Mouse (Mus musculus): ENCODE results near the gene Nanos3. TPM values are rescaled to one million over a fixed set of nuclear protein-coding genes. Genes with fewer than 3 reads are reported as not detected.

The Nanos3 gene
- total RNA-seq (2021) = 1.3 TPM in 1 of 2 replicates, not detected in the other
- long read RNA-seq = 0 reads

DNA sequence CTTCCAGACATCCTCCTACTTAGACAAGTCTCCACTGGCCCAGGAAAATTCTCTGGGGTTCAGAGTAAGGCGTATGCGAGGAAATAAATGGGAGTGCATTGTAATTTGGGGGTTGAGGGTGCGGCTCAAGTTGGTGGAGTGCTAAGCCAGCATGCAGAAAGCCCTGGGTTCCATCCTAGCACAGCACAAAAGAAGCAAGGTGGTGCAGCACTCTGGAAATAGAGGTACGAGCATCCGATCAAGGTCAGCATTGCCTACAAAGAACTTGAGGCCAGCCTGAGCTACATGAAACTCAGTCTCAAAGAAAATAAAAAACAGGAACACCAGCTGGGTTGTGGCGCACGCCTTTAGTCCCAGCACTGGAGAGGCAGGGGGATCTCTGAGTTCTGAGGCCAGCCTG, at the start of gene Nanos3:
Nanos3 (minus strand) TSS at position 101 of the 400 bp plus-strand sequence.
- no peak for DNase-seq

GRCm38 (mm10) chr8:84233055-84233454, 48.0 kb upstream of the Nanos3 start:
- peak; percentile 38 for DNase-seq

- DNase-seq = no peak
Measured at GRCm38 (mm10) chr8:84230735-84231134, 45.7 kb upstream of the Nanos3 start.

GRCm38 (mm10) chr8:84223322-84224029, 38.5 kb upstream of the Nanos3 start:
- peak; percentile 20 for DNase-seq

- DNase-seq = no peak
Measured at GRCm38 (mm10) chr8:84222566-84223165, 37.6 kb upstream of the Nanos3 start.

DNA sequence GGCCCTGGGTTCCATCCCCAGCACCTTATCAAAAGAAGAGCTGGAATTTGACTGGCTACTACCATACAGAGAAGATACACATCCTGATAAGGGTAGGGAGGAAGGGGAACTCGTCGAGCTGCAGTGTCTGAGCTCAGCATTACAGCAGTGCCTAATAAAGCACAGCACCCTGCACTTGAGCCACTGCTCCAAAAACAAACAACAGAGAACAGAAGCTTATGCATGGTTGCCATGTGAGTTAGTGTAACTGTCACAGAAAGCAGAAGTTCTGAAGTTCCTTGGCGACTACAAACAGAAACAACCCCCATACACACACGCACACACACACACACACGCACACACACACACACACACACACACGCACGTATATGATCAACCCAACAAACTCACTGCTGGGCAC, 35.1 kb upstream of the Nanos3 start:
- DNase-seq = no peak

GRCm38 (mm10) chr8:84218143-84218542, 33.1 kb upstream of the Nanos3 start:
- no peak for DNase-seq

GRCm38 (mm10) chr8:84217206-84217605, 32.2 kb upstream of the Nanos3 start:
- DNase-seq = no peak

DNA sequence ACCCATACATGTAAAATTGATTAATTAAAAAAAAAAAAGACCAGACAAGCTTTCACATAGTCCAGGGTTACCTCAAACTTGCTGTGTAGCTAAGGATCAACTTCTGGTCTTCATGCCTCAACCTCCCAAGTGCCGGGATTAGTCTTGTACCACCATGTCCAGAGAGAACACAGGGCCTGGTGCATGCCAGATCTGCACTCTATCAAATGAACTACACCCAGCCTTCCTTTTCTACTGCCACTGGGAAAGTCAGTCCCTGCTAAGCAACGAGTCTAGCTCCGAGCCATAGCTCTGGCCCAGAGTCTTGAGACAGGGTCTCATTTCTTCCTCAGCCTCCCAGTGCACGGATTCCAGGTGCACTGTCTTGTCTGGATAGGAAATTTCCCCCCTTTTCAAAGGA, 28.3 kb upstream of the Nanos3 start:
- no peak for DNase-seq

GRCm38 (mm10) chr8:84211881-84212563, 27.0 kb upstream of the Nanos3 start:
- DNase-seq = no peak

DNA sequence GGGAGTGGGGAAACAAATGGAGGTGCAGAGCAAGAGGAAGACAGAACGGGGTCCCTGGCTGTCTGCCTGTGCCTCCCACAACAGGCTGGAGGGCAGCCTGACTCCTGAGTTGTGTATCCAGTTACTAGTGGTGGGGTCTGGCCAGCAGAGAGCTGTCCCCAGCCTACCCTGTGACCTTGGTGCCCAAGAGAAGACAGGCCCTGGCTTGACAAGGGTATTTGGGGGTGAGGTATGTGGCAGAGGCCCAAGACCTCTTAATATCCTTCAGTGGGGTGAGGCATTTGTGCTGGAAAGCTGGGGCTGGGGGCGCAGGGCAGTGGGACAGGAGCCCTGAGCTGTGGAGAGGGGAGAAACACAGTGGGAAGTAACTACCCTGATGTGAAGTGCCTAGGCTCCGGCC, 26.2 kb upstream of the Nanos3 start:
- DNase-seq = no peak

- peak; percentile 84 for DNase-seq
Measured at GRCm38 (mm10) chr8:84210167-84210791, 25.3 kb upstream of the Nanos3 start.

GRCm38 (mm10) chr8:84208381-84209380, 23.7 kb upstream of the Nanos3 start:
- no peak for DNase-seq

DNA sequence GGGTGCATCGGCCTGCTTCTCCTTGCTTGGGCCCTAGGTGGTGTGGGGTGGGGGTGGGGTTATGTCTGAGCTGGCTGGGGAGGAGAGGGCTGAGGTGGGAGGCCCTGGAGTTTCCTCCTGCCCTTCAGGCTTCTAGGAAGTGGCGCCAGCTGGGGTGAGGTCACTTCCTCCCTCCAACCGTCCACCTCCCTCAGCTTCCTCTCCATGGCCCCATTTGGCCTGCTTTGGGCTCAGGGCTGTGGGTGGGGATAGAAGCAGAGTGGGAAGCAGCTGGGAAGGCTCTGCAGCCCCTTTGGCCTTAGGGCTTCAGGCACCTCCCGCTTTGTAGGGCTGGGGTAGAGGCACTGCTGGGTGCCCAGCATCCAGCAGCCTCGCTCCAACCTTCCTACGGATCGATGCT, 22.8 kb upstream of the Nanos3 start:
- peak; percentile 55 for DNase-seq

- DNase-seq = no peak
Measured at GRCm38 (mm10) chr8:84206666-84207065, 21.6 kb upstream of the Nanos3 start.

DNA sequence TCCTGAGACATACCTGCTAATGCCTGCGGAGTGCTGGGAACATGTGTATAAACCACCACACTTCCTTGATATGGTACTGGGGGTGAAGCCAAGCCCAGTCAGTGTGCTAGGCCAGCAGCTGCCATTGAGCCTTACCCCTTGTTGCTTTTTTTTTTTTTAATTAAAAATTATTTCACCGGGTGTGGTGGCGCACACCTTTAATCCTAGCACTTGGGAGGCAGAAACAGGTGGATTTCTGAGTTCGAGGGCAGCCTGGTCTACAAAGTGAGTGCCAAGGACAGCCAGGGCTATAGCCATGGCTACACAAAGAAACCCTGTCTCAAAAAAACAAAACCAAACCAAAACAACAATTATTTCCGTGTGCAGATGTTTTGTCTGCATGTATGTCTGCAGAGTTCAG, 20.1 kb upstream of the Nanos3 start:
- DNase-seq = no peak

DNA sequence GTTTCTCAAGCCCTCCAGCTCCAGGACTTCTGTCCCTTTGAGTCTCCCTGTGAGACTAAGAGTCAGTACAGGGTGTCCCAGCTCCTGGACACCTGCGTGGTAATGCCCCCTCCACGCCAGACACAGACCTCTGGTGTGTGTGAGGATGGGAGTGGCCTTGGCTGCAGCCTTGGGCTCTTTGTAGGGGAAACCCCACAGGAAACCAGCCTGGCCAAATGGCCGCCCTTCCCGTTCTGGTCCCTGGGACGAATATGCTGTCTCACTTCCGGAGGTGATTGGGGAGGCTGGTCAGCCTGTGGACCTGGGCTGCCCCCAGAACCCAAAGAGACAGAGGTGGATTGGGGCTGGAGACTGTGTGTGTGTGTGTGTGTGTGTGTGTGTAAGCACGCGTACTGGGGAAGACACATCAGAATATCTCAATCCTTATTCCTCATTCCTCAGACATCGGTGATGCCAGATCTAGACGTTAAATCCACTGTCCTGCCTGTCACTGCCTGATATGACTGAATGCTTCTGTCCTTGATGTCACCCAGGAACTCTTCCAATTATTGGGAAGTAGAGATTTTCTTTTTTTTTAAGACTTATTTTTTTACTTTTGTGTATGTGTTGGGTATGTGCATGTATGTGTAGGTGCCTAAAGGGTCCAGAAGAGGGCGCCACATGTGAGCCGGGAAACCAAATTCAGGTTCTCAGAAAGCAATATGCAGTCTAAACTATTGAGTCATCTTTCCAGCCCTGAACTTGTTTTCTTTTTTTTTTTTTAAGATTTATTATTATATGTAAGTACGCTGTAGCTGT, 19.2 kb upstream of the Nanos3 start:
- DNase-seq = peak; percentile 74

DNA sequence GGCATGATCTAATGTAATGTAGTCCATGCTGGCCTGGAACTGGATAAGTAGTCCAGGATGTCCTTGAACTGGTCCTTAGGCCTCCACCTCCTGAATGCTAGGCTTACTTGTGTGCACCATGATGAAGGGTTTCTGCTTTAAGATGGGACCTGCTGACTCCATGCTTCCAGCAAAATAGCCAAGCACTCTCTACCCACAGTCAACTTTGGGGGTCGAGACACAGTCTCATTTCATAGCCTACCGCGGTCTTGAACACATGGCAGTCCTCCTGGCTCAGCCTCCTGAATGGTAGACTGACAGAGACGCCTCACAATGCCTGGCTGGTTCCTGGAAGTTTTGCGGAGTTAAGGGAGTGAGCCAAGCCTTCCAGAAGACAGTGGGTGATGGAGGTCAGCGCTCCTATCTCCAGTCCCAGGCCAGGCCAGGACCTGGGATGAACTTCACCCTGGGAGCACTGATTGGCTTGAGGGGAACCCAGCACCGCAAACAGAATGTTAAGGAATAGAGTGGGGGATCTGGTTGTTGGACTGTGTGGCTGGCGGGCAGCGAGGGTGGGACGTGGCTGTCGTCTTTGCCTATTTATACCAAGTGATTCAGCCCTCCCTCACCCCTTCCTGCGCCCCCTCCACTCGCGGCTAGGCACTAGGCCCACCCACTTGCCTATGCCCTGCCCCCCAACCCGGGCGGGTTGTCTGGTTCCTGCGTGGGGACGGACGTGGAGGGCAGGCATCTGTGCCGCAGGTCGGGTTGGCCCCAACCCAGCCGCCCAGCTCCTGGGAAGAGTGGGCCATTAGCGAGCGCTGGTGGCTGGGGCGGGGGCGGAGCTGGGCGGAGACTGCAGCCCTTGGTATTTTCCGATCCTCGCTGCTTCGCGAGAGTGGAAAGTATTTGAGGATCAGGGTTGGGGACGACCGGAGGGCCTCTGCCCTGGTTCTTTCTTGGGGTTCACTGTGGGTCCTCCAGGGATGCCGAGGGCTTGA, 18.2 kb upstream of the Nanos3 start:
- peak; percentile 92 for DNase-seq

DNA sequence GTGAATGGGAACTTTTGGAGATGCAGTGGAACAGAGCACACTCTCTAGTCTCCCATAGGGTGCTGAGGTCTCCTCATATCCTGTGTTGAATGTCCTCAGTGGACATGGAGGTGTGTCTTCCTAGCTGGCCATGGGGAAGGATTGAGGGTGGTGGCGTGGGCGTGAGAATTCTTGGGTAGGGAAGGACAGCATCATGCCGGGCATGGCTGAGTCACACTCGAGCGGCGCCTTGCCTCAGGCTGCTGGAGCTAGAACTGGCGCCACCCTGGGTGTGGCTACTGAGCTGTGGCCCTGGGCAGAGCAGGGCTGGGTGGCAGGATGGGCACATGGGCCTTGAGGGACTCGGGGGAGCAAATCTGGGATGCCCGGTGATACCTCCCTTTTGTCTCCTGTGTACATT, 17.4 kb upstream of the Nanos3 start:
- peak; percentile 81 for DNase-seq
